Mouse (Mus musculus) heart, embryonic 16.5 days (tissue): ENCODE measurements around the gene Tm6sf1. TPM values are rescaled to one million over a fixed set of nuclear protein-coding genes. Genes with fewer than 3 reads are reported as not detected.
A peak's percentile ranks its signal among the peaks of the same experiment; 100 is the strongest.

Experiments
- ATAC-seq: fragments of 200-750 bp; cut with Nextera tagmentation; replicated peaks from 2 replicates; pipeline ENCODE4 v1.8.0; 2017; ENCODE audit warnings: moderate number of reproducible peaks; ENCODE audit not compliant: insufficient read depth, low FRiP score; ENCODE audit errors: extremely low read depth
- H3K27ac ChIP-seq: fragments of 300-500 bp; sonication (generic); 2 replicates; pipeline ENCODE4 v1.5.1; 2014; ENCODE audit warnings: mild to moderate bottlenecking, low read length, control low read depth, moderate library complexity
- H3K27me3 ChIP-seq: fragments of 300-500 bp; sonication (generic); 2 replicates; pipeline ENCODE4 v1.6.1; 2014; ENCODE audit warnings: low read length, mixed read lengths; ENCODE audit not compliant: control insufficient read depth, insufficient read depth
- H3K36me3 ChIP-seq: fragments of 300-500 bp; sonication (generic); 2 replicates; pipeline ENCODE4 v1.6.1; 2014; ENCODE audit not compliant: control insufficient read depth, insufficient read depth
- H3K4me1 ChIP-seq: fragments of 300-500 bp; sonication (generic); 2 replicates; pipeline ENCODE4 v1.6.1; 2014; ENCODE audit warnings: low read length, mixed read lengths; ENCODE audit not compliant: control insufficient read depth, insufficient read depth
- H3K4me2 ChIP-seq: fragments of 300-500 bp; sonication (generic); 2 replicates; pipeline ENCODE4 v1.6.1; 2014; ENCODE audit warnings: low read depth, mild to moderate bottlenecking, control low read depth, low read length
- H3K4me3 ChIP-seq: fragments of 300-500 bp; sonication (generic); 2 replicates; pipeline ENCODE4 v1.5.1; 2014; ENCODE audit warnings: mild to moderate bottlenecking, control low read depth, low read length
- H3K9ac ChIP-seq: fragments of 300-500 bp; sonication (generic); 2 replicates; pipeline ENCODE4 v1.6.1; 2014; ENCODE audit warnings: low read length, control low read depth
- H3K9me3 ChIP-seq: fragments of 300-500 bp; sonication (generic); replicated peaks from 2 replicates; pipeline ENCODE4 v1.6.1; 2016; ENCODE audit warnings: low read length; ENCODE audit not compliant: control insufficient read depth
- WGBS: fragments of 180-500 bp; shearing (Covaris S2); extraction: QIAGEN DNeasy Blood & Tissue Kit; methylation state at CpG from one replicate; pipeline ENCODE4 v1.1.7; 2014; 5-methylcytosine and 5-hydroxymethylcytosine counted together
- polyA plus RNA-seq: library from polyadenylated mRNA; unstranded; fragments of >200 nt; fragmentation: Nextera tagmentation; extraction: Ambion mirVana; gene quantifications from 2 replicates; pipeline ENCODE4 v1.2.1, GENCODE M21; 2015

The Tm6sf1 gene
- polyA plus RNA-seq, 1 experiment from 2014 or later = 44.4 TPM

DNA sequence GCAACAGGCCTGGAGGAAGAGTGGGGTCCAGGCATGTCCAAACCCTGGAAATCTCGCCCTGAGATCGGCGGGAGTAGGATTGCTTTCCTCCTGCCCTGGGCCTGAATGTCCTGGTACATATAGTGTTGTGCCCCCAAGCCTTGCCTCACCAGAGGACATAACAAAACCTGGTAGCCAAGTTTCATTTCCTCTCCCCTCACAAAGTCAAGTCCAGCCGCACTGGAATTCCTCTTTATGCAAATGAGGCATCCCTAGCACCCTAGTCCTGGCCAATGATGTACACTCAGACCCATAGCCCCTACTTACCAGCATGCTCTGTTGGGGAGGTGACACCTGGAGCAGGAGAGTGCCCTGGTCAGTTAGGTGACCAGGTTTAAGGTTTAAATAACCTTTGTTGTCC is 2.6 kb upstream of the Tm6sf1 start:
- no peak overlapping the region for H3K4me3 ChIP-seq
- H3K4me2 ChIP-seq = no peak overlapping the region
- H3K4me1 ChIP-seq = peaks cover 29% of the 10 kb centered on the region
- WGBS = 77% methylated on average over 4 of the region's 4 CpGs
- no peak overlapping the region for H3K9ac ChIP-seq
- no peak for ATAC-seq
- H3K27me3 ChIP-seq = no peaks in the 10 kb centered on the region
- no peaks in the 10 kb centered on the region for H3K9me3 ChIP-seq
- no peak overlapping the region for H3K27ac ChIP-seq
- no peaks in the 10 kb centered on the region for H3K36me3 ChIP-seq

DNA sequence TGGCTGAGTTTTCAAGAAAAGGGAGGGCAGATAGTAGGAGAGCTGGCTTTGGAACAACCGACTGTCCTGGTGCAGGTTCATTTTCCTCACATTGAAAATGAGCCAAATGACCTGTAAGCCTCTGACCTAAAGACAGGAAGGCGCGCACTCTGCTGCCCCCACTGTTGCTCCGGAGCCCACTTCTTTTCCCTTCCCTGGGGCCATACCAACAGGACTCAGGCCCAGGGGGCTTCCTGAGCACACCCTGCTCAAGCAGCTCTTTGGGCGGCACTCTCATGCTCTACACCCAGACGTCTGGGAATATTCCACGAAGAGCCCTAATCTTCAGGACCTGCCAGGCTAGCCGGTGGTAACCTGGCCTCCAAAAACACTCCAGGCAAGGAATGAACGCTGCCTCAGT is 565 bp upstream of the Tm6sf1 start:
- H3K4me3 ChIP-seq = peak overlapping the region; percentile 71
- H3K9me3 ChIP-seq = no peaks in the 10 kb centered on the region
- WGBS = 16% methylated on average over 9 of the region's 9 CpGs
- peak overlapping the region; percentile 19; the same call in 1 of the 2 replicates for H3K9ac ChIP-seq
- 0 out of 2 replicates have a peak overlapping the region, but pooled peaks have one; percentile 5 for H3K27ac ChIP-seq
- no peak for ATAC-seq
- peak overlapping the region; percentile 87 for H3K4me2 ChIP-seq
- H3K36me3 ChIP-seq = no peaks in the 10 kb centered on the region
- no peaks in the 10 kb centered on the region for H3K27me3 ChIP-seq
- H3K4me1 ChIP-seq = peaks cover 34% of the 10 kb centered on the region

DNA sequence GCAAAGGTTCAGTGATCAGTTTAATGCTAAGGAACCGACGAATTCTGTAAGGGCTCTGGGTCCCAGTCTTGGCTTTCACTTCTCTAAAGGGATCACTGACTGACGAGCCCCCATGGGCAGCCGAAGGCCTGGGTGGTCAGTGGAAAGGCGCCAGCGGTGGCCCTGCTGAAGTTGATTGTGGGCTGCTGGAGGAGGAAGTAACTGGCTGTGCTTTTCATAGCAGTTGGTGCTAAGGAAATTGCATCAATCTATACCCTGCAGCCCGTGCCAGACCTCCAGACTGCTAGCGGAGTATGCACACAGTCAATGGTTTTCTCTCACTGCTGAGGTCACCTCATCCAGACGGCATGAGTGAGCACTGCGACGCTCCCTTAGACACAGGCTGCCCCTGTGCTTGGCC is 1.3 kb downstream of the Tm6sf1 start:
- Histone ChIP-seq H3K9me3 (no peaks in the 10 kb centered on the region), H3K4me2 (peak overlapping the region; percentile 87), H3K27me3 (no peaks in the 10 kb centered on the region), H3K4me3 (peak overlapping the region; percentile 71), H3K27ac (peak overlapping the region; percentile 71), H3K9ac (peak overlapping the region; percentile 83), H3K36me3 (no peaks in the 10 kb centered on the region; the same call in 1 of the 2 replicates), H3K4me1 (peaks cover 26% of the 10 kb centered on the region)
- 0 out of 2 replicates have a peak, but pooled peaks have one; percentile 11 for ATAC-seq
- 27% methylated on average over 11 of the region's 11 CpGs for WGBS

- ATAC-seq = no peak
- H3K9me3 ChIP-seq = no peaks in the 10 kb centered on the region
- 56% methylated on average over 5 of the region's 5 CpGs for WGBS
- peaks cover 26% of the 10 kb centered on the region for H3K4me1 ChIP-seq
- peak overlapping the region; percentile 87 for H3K4me2 ChIP-seq
- H3K27ac ChIP-seq = peak overlapping the region; percentile 47; the same call in 1 of the 2 replicates
- H3K36me3 ChIP-seq = peaks cover 7% of the 10 kb centered on the region; the same call in 1 of the 2 replicates
- peak overlapping the region; percentile 23; the same call in 1 of the 2 replicates for H3K9ac ChIP-seq
- no peaks in the 10 kb centered on the region for H3K27me3 ChIP-seq
- peak overlapping the region; percentile 71 for H3K4me3 ChIP-seq
Observed at GRCm38 (mm10) chr7:81860996-81861395, 2.2 kb downstream of the Tm6sf1 start.

DNA sequence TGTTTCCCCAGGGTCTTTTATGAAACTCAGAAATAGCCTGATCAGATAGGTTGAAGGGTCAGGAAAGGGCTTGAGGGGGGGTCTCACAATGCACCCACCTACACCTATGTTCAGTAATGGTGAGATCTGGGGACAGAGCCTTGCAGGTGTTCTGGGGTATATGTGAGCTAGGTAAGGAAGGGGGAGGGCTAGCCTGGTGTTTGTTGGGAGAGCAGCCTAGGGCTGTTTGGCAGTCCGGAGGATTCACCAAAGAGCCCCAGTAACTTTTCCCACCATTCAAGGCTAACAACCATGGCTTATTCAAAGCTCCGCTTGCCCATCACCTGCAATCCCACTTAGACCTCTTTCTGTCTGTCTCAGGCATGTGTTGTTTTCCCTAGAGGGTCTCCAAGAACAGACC is 2.7 kb downstream of the Tm6sf1 start:
- H3K4me2 ChIP-seq = peak overlapping the region; percentile 27
- H3K4me3 ChIP-seq = peak overlapping the region; percentile 71; the same call in 1 of the 2 replicates
- no peaks in the 10 kb centered on the region for H3K9me3 ChIP-seq
- peak overlapping the region; percentile 18; the same call in 1 of the 2 replicates for H3K9ac ChIP-seq
- peaks cover 8% of the 10 kb centered on the region; the same call in 1 of the 2 replicates for H3K36me3 ChIP-seq
- H3K27me3 ChIP-seq = no peaks in the 10 kb centered on the region
- WGBS = 74% methylated on average over 2 of the region's 2 CpGs
- peak overlapping the region; percentile 47; the same call in 1 of the 2 replicates for H3K27ac ChIP-seq
- peaks cover 26% of the 10 kb centered on the region for H3K4me1 ChIP-seq
- no peak for ATAC-seq

- peaks cover 26% of the 10 kb centered on the region for H3K4me1 ChIP-seq
- H3K4me3 ChIP-seq = no peak overlapping the region
- no peaks in the 10 kb centered on the region for H3K27me3 ChIP-seq
- no peak for ATAC-seq
- H3K36me3 ChIP-seq = peaks cover 8% of the 10 kb centered on the region; the same call in 1 of the 2 replicates
- no peaks in the 10 kb centered on the region for H3K9me3 ChIP-seq
- no peak overlapping the region for H3K9ac ChIP-seq
- H3K4me2 ChIP-seq = peak overlapping the region; percentile 27; the same call in 1 of the 2 replicates
- peak overlapping the region; percentile 71; the same call in 1 of the 2 replicates for H3K27ac ChIP-seq
- WGBS = 50% methylated on average over 4 of the region's 4 CpGs
Observed at GRCm38 (mm10) chr7:81861921-81862320, 3.1 kb downstream of the Tm6sf1 start.

DNA sequence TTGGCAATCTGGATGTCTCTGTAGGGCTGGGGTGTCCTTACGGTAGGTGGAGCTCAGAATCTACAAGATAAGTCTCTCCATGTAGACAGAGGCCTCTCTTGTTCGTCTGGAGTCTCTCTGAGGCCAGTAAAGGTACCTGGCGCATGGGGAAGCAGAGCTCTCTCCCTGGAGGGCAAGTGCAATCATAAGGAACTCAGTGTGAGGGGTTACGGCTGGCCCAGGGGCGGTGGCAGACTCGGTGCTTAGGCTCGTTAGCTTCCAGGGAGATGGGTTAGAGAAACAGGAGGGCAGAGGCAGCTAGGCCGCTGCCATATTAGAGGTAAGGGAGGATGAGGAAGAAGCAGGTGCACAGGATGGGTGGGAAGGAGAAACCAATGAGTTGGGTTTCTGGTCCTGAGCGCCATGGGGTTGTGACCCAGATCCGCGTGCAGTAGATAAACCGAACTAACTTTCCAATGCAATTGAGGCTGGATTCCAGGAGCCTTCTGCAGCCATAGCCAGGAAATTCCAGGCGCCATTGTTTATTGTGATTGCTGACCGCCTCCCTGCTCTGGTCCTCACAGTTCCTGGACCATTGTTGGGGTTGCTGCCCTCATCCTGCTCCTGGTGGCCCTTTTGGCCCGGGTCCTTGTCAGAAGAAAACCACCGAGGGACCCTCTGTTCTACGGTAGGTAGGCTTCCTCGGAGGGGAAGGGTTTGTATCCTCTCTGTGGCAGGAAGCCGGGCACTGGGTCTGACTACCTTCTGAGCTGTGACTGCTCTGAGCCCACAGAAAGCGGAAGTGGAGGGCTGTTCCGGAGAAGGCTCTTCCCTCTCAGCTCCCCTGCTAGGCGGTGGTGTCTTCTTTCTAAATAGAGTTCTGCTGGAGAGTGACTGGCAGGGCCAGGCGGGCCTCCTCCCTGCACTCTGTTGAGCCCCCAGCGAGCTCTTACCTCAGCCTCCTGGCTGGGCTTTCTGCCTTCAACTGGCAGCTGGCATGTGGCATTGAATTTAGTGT is 4.1 kb downstream of the Tm6sf1 start:
- peak overlapping the region; percentile 19; the same call in 1 of the 2 replicates for H3K9ac ChIP-seq
- 61% methylated on average over 24 of the region's 24 CpGs for WGBS

GRCm38 (mm10) chr7:81864552-81864951 is 5.8 kb downstream of the Tm6sf1 start:
- Histone ChIP-seq H3K27ac (no peak overlapping the region), H3K4me2 (no peak overlapping the region), H3K9me3 (no peaks in the 10 kb centered on the region), H3K9ac (no peak overlapping the region), H3K27me3 (no peaks in the 10 kb centered on the region), H3K4me1 (peaks cover 20% of the 10 kb centered on the region), H3K4me3 (no peak overlapping the region), H3K36me3 (peaks cover 12% of the 10 kb centered on the region)
- 89% methylated on average over 6 of the region's 6 CpGs for WGBS
- no peak for ATAC-seq

More for the DNA sequence above, 4.1 kb downstream of the Tm6sf1 start:
- H3K9me3 ChIP-seq = no peaks in the 10 kb centered on the region
- peak overlapping the region; percentile 19 for H3K4me2 ChIP-seq
- ATAC-seq = peak; percentile 19
- peak overlapping the region; percentile 1; the same call in 1 of the 2 replicates for H3K4me3 ChIP-seq
- H3K4me1 ChIP-seq = peaks cover 24% of the 10 kb centered on the region
- peaks cover 8% of the 10 kb centered on the region; the same call in 1 of the 2 replicates for H3K36me3 ChIP-seq
- H3K27ac ChIP-seq = peak overlapping the region; percentile 71
- H3K27me3 ChIP-seq = no peaks in the 10 kb centered on the region

GRCm38 (mm10) chr7:81865937-81866336 is 7.1 kb downstream of the Tm6sf1 start:
- Histone ChIP-seq H3K36me3 (peaks cover 14% of the 10 kb centered on the region), H3K4me3 (no peak overlapping the region), H3K27me3 (no peaks in the 10 kb centered on the region), H3K9me3 (no peaks in the 10 kb centered on the region), H3K9ac (no peak overlapping the region), H3K4me2 (no peak overlapping the region), H3K4me1 (peaks cover 12% of the 10 kb centered on the region), H3K27ac (no peak overlapping the region)
- 93% methylated on average over 6 of the region's 6 CpGs for WGBS
- no peak for ATAC-seq
